Mouse (Mus musculus) kidney, postnatal 36 days (tissue): ENCODE data around the gene Kmt2e.

Experiments used
- DNase-seq, 2 experiments: peaks; one replicate each; pipeline ENCODE4 v3.0.0; 2021 to 2022; ENCODE audit warnings: mixed read lengths in 2 of 2

The Kmt2e gene

GRCm38 (mm10) chr5:23434598-23435481 lies 599 bp downstream of the Kmt2e start:
- peak; percentile 66 to 68 for DNase-seq

- DNase-seq = no peak
Measured at GRCm38 (mm10) chr5:23435482-23436125, 1.4 kb downstream of the Kmt2e start.

GRCm38 (mm10) chr5:23436735-23437134 lies 2.5 kb downstream of the Kmt2e start:
- DNase-seq = no peak

DNA sequence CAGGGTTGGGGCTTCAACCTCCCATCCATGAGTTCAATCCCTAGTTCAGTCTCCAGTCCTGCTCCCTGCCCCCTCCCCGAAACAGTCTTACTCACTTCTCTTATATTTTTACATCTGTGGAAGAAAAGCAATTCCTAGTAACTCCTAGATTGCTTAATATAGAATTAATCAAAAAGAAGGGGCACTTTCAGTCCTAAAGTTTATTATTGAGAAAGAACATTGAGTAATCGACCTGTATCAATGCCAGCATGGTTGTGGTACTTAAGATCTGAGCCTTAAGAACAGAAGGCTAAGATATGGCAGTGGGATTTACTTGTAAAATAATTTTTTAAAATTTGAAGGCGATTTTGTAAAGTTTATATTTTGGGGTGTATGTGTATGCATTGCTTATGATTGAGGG lies 5.6 kb downstream of the Kmt2e start:
- DNase-seq = no peak

GRCm38 (mm10) chr5:23440572-23440971 lies 6.3 kb downstream of the Kmt2e start:
- no peak for DNase-seq

DNA sequence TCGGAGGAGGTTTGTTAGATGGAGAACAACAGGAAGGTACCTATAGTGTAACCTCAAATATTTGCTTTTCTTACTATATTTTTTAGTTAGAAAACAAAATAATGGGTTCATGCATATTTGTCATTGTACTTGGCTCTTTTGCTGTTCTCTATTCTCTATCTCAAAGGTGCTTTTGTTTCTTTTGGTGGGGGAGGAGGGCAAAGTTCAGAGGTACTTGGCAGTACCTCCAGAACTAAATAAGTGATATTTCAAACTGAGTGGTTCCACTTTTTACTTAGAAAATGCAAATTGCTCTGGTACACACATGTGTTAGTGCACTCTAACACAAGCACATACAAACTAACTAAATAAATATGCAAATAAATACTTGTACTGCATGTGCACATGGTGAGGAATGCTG lies 7.7 kb downstream of the Kmt2e start:
- DNase-seq = peak; percentile 64 to 69

DNA sequence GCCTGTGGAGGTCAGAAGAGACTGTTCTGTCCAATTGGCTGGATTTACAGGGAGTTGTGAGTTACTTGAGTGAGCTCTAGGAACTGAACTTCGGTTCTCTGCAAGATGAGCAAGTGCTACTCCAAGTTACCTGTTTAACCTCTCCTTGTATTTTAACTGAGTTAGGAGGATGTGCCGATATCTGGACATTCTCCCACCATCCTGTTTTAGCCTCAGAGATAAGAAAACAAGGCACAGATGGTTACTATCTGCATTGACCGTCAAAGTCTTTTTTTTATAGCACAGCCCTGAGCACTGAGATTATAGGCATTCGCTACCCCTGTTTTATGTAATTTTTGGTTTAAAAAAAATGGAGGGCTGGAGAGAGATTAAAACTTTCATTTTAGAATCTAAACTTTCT lies 10.2 kb downstream of the Kmt2e start:
- DNase-seq = no peak

DNA sequence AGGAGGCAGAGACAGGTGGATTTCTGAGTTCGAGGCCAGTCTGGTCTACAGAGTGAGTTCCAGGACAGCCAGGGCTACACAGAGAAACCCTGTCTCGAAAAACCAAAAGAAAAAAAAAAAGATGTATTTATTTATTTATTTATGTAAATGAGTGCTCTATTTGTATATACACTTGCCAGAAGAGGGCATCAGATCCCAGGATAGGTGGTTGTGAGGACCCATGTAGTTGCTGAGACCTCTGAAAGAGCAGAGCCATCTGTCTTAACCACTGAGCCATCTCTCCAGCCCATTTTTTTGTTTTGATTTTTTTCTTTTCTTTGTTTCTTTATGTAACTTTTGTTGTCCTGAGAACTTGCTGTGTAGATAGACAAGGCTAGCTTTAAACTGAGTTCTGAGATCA lies 19.3 kb downstream of the Kmt2e start:
- peak in 1 of 2 experiments; percentile 29 for DNase-seq

- peak in 1 of 2 experiments; percentile 47 for DNase-seq
Measured at GRCm38 (mm10) chr5:23461688-23462087, 27.4 kb downstream of the Kmt2e start.

DNA sequence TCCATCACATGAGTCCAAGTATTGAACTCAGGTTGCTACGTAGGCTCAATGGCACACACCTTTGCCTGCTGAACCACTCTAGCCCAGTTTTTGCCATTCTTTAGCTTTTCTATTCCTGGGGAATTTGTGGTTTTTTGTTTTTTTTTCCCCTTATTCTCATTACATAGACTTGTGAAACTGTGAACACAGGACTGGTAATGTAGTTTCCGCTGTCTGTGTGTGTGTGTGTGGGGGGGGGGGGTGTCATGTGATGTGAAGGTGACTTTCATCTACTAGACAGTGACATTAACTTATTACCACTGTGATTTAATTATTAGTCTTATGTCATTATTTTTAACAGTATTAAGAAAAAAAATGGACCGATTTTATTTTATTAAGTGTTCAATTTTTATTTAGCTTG lies 30.0 kb downstream of the Kmt2e start:
- no peak for DNase-seq

DNA sequence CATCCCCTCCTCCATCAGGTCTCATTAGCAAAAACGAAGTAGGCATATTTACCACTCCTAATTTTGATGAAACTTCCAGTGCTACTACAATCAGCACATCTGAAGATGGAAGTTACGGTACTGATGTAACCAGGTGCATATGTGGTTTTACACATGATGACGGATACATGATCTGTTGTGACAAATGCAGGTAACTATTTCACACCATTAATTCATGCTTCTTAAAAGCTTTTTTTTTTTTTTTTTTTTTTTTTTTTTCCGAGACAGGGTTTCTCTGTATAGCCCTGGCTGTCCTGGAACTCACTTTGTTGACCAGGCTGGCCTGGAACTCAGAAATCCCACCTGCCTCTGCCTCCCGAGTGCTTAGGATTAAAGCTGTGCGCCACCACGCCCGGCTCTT lies 30.5 kb downstream of the Kmt2e start:
- DNase-seq = no peak

DNA sequence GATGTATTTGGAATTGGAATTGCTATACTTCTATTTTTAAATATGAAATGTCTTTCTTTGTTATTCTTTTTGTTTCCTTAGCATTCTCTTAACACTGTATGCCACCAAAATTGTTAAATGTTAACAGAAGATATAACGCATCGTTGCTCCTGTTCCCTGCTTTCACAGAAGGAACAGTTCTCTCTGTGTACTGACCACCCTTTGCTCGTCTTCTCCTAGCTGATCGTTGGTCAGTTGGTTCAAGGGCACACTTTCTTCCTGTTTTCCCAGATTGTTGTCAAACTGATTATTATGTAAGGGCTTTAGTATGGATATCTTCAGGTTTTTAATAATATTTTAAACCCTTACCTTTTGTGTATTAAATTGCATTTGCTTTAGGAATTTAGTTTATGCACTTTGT lies 32.3 kb downstream of the Kmt2e start:
- peak; percentile 38 to 70 for DNase-seq

DNA sequence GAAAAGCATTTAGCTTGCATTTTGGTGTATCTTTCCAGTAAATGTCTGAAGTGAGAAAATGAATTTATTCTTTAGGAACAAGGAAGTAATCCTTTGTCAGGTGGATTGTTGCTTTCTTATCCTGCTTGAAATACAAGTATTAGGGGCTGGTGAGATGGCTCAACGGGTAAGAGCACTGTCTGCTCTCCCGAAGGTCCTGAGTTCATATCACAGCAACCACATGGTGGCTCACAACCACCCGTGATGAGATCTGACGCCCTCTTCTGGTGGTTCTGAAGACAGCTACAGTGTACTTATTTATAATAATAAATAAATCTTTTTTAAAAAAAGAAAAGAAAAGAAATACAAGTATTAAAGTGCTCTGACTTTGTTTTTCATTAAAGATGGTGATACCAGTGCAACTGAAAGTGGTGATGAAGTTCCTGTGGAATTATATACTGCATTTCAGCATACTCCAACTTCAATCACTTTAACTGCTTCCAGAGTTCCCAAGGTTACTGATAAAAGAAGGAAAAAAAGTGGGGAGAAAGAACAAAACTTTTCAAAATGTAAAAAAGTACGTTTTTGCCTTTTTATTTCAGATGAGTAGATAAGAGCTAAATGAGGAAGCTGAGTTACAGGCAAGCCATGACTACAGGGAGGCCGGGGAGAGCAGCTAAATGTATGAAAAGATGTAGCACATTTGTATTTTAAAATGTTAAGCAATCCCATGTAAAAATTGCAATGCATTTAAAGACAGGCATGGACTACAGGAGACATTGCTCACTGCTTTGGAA lies 39.0 kb downstream of the Kmt2e start:
- DNase-seq = peak in 1 of 2 experiments; percentile 26

- DNase-seq = no peak
Measured at GRCm38 (mm10) chr5:23483811-23484210, 49.6 kb downstream of the Kmt2e start.

GRCm38 (mm10) chr5:23489231-23489630 lies 55.0 kb downstream of the Kmt2e start:
- DNase-seq = no peak

- DNase-seq = peak in 1 of 2 experiments; percentile 49
Measured at GRCm38 (mm10) chr5:23490797-23491196, 56.6 kb downstream of the Kmt2e start.

GRCm38 (mm10) chr5:23496396-23496795 lies 62.2 kb downstream of the Kmt2e start:
- no peak for DNase-seq

- no peak for DNase-seq
Measured at GRCm38 (mm10) chr5:23496933-23497332, 62.7 kb downstream of the Kmt2e start.

DNA sequence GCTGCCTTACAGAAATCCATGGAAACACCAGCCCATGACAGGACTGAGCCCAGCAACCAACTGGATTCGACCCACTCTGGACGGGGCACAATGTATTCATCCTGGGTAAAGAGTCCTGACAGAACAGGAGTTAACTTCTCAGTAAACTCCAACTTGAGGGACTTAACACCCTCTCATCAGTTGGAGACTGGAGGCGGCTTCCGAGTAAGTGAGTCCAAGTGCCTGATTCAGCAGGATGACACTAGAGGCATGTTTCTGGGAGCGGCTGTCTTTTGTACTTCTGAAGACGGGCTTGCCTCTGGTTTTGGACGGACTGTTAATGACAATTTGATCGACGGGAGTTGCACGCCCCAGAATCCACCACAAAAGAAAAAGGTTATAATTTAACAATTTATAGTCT lies 63.7 kb downstream of the Kmt2e start:
- DNase-seq = no peak

DNA sequence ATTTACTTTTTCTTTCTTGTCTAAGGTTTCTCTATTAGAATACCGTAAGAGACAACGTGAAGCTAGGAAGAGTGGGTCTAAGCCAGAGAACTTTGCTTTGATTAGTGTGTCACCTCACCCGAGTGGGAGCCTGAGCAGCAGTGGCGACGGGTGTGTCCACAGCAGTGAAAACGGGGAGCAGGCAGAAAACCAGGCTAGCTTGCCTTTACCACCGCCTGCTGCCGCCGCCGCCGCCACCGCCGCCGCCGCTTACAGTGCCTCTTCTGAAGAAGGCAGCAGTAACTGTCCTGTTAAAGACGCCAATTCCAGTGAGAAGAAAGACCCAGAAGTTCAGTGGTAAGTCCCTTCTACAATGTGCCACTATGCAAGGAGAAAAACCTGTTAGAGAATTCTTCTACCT lies 65.0 kb downstream of the Kmt2e start:
- DNase-seq = no peak

GRCm38 (mm10) chr5:23500715-23501114 lies 66.5 kb downstream of the Kmt2e start:
- DNase-seq = no peak

- DNase-seq = no peak
Measured at GRCm38 (mm10) chr5:23501582-23502316, 67.5 kb downstream of the Kmt2e start.
